Mouse (Mus musculus) liver, adult 2 months (tissue): ENCODE measurements around the gene Map3k12.

Experiments used
- CTCF ChIP-seq: fragments of 200-500 bp; IDR thresholded peaks from 2 replicates; pipeline ENCODE4 v1.5.1; 2011; ENCODE audit warnings: low read depth, low read length, control low read depth
- POLR2A ChIP-seq: fragments of 200-500 bp; IDR thresholded peaks from 2 replicates; pipeline ENCODE4 v1.6.1; 2011; ENCODE audit warnings: low read length, control low read depth; ENCODE audit not compliant: insufficient read depth; ENCODE audit errors: extremely low read depth

GRCm38 (mm10) chr15:102547478-102547877 is 30.6 kb upstream of the Map3k12 start:
- no peak for TF ChIP-seq POLR2A
- no peak for TF ChIP-seq CTCF
